Mouse (Mus musculus): ENCODE measurements at regions not wholly inside any gene's neighbourhood (a gene's known extent, or its start where the extent isn't known, plus 50 kb on each side); places are given as distances from the start of the nearest gene placed in this dataset.
A peak's percentile ranks its signal among the peaks of the same experiment; 100 is the strongest.

GRCm38 (mm10) chr6:117430876-117431781, 262.8 kb downstream of the Cxcl12 start:
- Histone ChIP-seq H3K4me3 (ENCODE audit: low read depth, low read length) (no peak overlapping the region), H3K27ac (ENCODE audit: low read depth, low read length) (no peak overlapping the region), H3K4me1 (ENCODE audit: insufficient read depth, low read length) (no peaks in the 10 kb centered on the region), H3K4me2 (ENCODE audit: low read depth, low read length, poor library complexity, severe bottlenecking) (no peak overlapping the region), H3K36me3 (ENCODE audit: insufficient read depth, low read length) (no peaks in the 10 kb centered on the region), H3K9ac (replicated peaks; ENCODE audit: low read length, poor library complexity, severe bottlenecking) (no peak overlapping the region), H3K27me3 (ENCODE audit: insufficient read depth, low read length) (no peaks in the 10 kb centered on the region), H3K9me3 (ENCODE audit: low read length) (no peaks in the 10 kb centered on the region)
- ATAC-seq (ENCODE audit: low FRiP score) (no peak), DNase-seq (ENCODE audit: low spot score) (peak; percentile 31)
- WGBS: 76% methylated on average over 15 of the region's 15 CpGs
- peak; percentile 50 for TF ChIP-seq CTCF (IDR thresholded peaks at IDR 0.05)

GRCm38 (mm10) chr6:117436851-117437250, 268.5 kb downstream of the Cxcl12 start:
- Histone ChIP-seq H3K27ac (ENCODE audit: low read depth, low read length) (no peak overlapping the region), H3K9ac (replicated peaks; ENCODE audit: low read length, poor library complexity, severe bottlenecking) (no peak overlapping the region), H3K27me3 (ENCODE audit: insufficient read depth, low read length) (no peaks in the 10 kb centered on the region), H3K4me2 (ENCODE audit: low read depth, low read length, poor library complexity, severe bottlenecking) (no peak overlapping the region), H3K36me3 (ENCODE audit: insufficient read depth, low read length) (no peaks in the 10 kb centered on the region), H3K4me3 (ENCODE audit: low read depth, low read length) (no peak overlapping the region), H3K4me1 (ENCODE audit: insufficient read depth, low read length) (no peaks in the 10 kb centered on the region), H3K9me3 (ENCODE audit: low read length) (no peaks in the 10 kb centered on the region)
- ATAC-seq (ENCODE audit: low FRiP score) (no peak), DNase-seq (ENCODE audit: low spot score) (no peak)
- no peak for TF ChIP-seq CTCF (IDR thresholded peaks at IDR 0.05)
- WGBS: 90% methylated on average over 3 of the region's 3 CpGs

GRCm38 (mm10) chr6:117437411-117438101, 269.2 kb downstream of the Cxcl12 start:
- H3K4me2 ChIP-seq (ENCODE audit: low read depth, low read length, poor library complexity, severe bottlenecking): no peak overlapping the region
- ATAC-seq (ENCODE audit: low FRiP score): no peak
- no peak for DNase-seq (ENCODE audit: low spot score)
- H3K9ac ChIP-seq (replicated peaks; ENCODE audit: low read length, poor library complexity, severe bottlenecking): no peak overlapping the region
- no peak for TF ChIP-seq CTCF (IDR thresholded peaks at IDR 0.05)
- no peaks in the 10 kb centered on the region for H3K27me3 ChIP-seq (ENCODE audit: insufficient read depth, low read length)
- H3K27ac ChIP-seq (ENCODE audit: low read depth, low read length): no peak overlapping the region
- H3K9me3 ChIP-seq (ENCODE audit: low read length): no peaks in the 10 kb centered on the region
- H3K36me3 ChIP-seq (ENCODE audit: insufficient read depth, low read length): no peaks in the 10 kb centered on the region
- WGBS: 58% methylated on average over 10 of the region's 10 CpGs
- no peak overlapping the region for H3K4me3 ChIP-seq (ENCODE audit: low read depth, low read length)
- H3K4me1 ChIP-seq (ENCODE audit: insufficient read depth, low read length): no peaks in the 10 kb centered on the region

DNA sequence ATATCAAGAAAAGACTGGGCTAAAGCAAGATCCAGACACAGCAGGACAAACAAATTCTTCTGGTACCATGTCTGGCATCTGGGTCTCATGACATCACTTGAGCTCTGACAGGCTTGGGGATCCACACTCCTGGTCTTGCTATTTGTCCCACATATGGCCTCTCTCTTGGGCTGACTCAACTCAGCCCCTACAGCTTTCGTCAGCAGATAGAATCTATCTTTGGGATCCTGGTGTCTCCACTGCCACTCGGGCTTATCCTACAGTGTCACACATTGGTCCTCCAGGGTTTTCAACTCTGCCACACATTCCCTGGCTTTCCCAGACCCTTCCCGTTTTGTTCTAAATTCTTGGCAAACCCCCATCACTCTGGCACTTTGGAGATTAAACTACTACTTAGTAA, 280.3 kb downstream of the Cxcl12 start:
- WGBS: 85% methylated on average over 3 of the region's 3 CpGs

GRCm38 (mm10) chr6:117451001-117451400, 282.7 kb downstream of the Cxcl12 start:
- 86% methylated on average over 5 of the region's 5 CpGs for WGBS
- TF ChIP-seq CTCF (IDR thresholded peaks at IDR 0.05): no peak
- DNase-seq (ENCODE audit: low spot score): no peak
- Histone ChIP-seq H3K27ac (ENCODE audit: low read depth, low read length) (no peak overlapping the region), H3K9me3 (ENCODE audit: low read length) (no peaks in the 10 kb centered on the region), H3K9ac (replicated peaks; ENCODE audit: low read length, poor library complexity, severe bottlenecking) (no peak overlapping the region), H3K4me2 (ENCODE audit: low read depth, low read length, poor library complexity, severe bottlenecking) (no peak overlapping the region), H3K36me3 (ENCODE audit: insufficient read depth, low read length) (no peaks in the 10 kb centered on the region), H3K27me3 (ENCODE audit: insufficient read depth, low read length) (no peaks in the 10 kb centered on the region), H3K4me3 (ENCODE audit: low read depth, low read length) (no peak overlapping the region), H3K4me1 (ENCODE audit: insufficient read depth, low read length) (no peaks in the 10 kb centered on the region)
- ATAC-seq (ENCODE audit: low FRiP score): no peak

More for the DNA sequence above, 280.3 kb downstream of the Cxcl12 start:
- H3K4me1 ChIP-seq (ENCODE audit: insufficient read depth, low read length): no peaks in the 10 kb centered on the region
- no peak for TF ChIP-seq CTCF (IDR thresholded peaks at IDR 0.05)
- H3K9ac ChIP-seq (replicated peaks; ENCODE audit: low read length, poor library complexity, severe bottlenecking): no peak overlapping the region
- no peak overlapping the region for H3K27ac ChIP-seq (ENCODE audit: low read depth, low read length)
- H3K27me3 ChIP-seq (ENCODE audit: insufficient read depth, low read length): no peaks in the 10 kb centered on the region
- DNase-seq (ENCODE audit: low spot score): no peak
- no peak overlapping the region for H3K4me2 ChIP-seq (ENCODE audit: low read depth, low read length, poor library complexity, severe bottlenecking)
- H3K9me3 ChIP-seq (ENCODE audit: low read length): no peaks in the 10 kb centered on the region
- no peak overlapping the region for H3K4me3 ChIP-seq (ENCODE audit: low read depth, low read length)
- H3K36me3 ChIP-seq (ENCODE audit: insufficient read depth, low read length): no peaks in the 10 kb centered on the region
- no peak for ATAC-seq (ENCODE audit: low FRiP score)

DNA sequence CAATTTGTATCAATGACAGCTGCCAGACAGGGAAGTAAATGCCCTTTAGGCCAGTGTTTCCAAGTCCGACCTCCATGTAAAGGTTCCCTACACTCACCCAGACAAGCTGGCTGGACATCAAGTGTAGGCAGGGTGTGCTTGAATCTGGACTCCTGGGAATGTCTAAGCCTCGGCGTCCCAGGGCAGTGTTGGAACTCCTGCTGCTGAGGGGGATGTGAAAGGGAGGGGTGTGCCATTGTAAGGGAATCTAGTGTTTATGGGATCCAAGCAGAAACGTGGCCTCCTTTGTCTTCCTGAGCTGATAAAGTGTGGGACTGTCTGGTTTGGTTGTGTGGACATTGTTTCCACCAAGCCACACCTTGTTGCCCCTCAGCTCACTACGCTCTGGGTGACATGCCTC, 291.9 kb downstream of the Cxcl12 start:
- H3K9me3 ChIP-seq (ENCODE audit: low read length): no peaks in the 10 kb centered on the region
- H3K27ac ChIP-seq (ENCODE audit: low read depth, low read length): no peak overlapping the region
- no peaks in the 10 kb centered on the region for H3K36me3 ChIP-seq (ENCODE audit: insufficient read depth, low read length)
- H3K4me3 ChIP-seq (ENCODE audit: low read depth, low read length): no peak overlapping the region
- no peaks in the 10 kb centered on the region for H3K4me1 ChIP-seq (ENCODE audit: insufficient read depth, low read length)
- 34% methylated on average over 5 of the region's 5 CpGs for WGBS
- DNase-seq (ENCODE audit: low spot score): no peak
- TF ChIP-seq CTCF (IDR thresholded peaks at IDR 0.05): no peak
- no peak overlapping the region for H3K4me2 ChIP-seq (ENCODE audit: low read depth, low read length, poor library complexity, severe bottlenecking)
- H3K9ac ChIP-seq (replicated peaks; ENCODE audit: low read length, poor library complexity, severe bottlenecking): no peak overlapping the region
- ATAC-seq (ENCODE audit: low FRiP score): no peak
- no peaks in the 10 kb centered on the region for H3K27me3 ChIP-seq (ENCODE audit: insufficient read depth, low read length)
